Mouse (Mus musculus) brain, embryonic 14.5 days (tissue): ENCODE results near the gene Gcgr.

Experiments used
- CTCF ChIP-seq: fragments of 200-500 bp; IDR thresholded peaks from 2 replicates; pipeline ENCODE4 v1.5.1; 2012; ENCODE audit warnings: inconsistent platforms, mild to moderate bottlenecking, moderate library complexity, borderline replicate concordance; ENCODE audit not compliant: insufficient read depth, insufficient read length; ENCODE audit errors: extremely low read depth
- POLR2A ChIP-seq: fragments of 200-500 bp; IDR thresholded peaks from 2 replicates; pipeline ENCODE4 v1.6.1; 2012; ENCODE audit warnings: mild to moderate bottlenecking, inconsistent platforms, borderline replicate concordance; ENCODE audit not compliant: poor library complexity, insufficient read depth, insufficient read length, severe bottlenecking; ENCODE audit errors: extremely low read depth

DNA sequence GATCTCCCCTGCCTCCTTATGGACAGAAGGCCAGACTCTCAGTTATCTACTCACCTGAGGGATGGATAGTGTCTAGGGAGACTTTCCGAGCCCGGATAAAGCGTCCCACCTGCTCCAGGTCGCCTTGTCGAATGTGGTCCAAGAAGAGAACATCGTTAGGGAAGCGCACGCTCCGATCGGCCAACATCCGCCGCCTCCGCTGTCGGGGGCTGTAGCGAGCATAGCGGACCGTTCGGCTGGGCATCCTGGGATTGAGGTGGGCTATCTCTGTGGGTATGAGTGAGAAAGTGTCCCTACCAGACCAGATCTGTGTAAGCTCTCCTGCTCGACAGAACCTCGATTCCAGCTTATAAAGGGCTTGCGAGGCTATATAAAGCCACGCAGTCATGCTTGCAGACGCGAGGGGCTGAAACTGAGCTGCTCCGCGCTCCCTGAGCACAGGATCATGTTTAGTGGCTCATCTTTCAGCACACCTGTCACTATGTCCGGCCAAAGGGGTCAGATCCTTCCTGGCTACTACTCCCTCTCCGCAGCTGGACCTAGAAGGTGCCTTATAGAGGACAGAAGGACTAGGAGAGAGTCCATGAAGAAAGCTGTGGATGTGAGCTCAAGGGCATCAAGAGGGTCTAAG, 20.4 kb downstream of the Gcgr start, which contains the start of gene Ppp1r27:
- no peak for TF ChIP-seq CTCF
- TF ChIP-seq POLR2A = no peak
